Mouse (Mus musculus): ENCODE results near the gene Pwwp2b.

Pwwp2b gene

DNA sequence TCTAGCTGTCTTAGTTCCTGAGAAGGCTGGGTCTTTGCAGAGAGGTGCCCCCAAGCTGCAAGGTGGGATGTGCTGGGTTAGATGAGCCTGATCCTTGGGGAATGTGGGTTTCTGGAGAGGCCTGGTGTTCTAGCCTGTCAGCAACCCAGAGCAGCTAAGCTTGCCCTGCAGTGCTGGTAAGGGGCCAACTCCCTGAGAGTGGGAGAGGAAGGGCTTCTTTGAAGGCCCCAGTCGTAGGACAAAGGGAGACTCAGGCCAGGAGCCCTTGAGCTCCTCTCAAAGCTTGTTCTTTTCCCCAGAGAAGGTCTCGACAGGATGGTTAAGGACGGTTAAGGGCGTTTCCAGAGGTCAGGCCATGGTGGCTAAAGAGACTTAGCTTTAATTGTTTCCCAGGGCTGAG, 16.1 kb downstream of the Pwwp2b start:
- no peak for DNase-seq (ENCODE audit: low read depth)

GRCm38 (mm10) chr7:139265634-139266033, 17.4 kb downstream of the Pwwp2b start:
- DNase-seq (ENCODE audit: low read depth): no peak

DNA sequence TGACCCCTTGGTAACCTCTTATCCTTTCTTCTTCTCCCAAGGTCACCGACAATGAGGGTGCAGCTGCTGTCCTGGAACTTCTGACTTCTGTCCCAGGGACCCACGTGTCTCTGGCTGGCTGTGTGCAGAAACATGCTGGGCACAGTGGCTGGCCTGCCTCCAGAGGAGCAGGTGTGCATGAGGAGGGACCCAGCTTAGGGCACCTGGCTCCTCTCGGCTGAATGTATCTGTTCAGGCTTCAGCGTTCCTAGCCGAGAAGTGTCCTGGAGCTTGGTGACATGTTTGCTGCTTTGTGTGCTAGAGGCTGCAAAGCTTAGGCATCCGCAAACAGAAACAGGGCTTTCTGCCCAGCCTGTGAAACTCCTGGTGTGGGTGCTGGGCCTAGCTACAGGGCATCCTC, 18.1 kb downstream of the Pwwp2b start:
- DNase-seq (ENCODE audit: low read depth): no peak

GRCm38 (mm10) chr7:139266886-139267870, 18.9 kb downstream of the Pwwp2b start:
- peak; percentile 68 for DNase-seq (ENCODE audit: low read depth)

DNA sequence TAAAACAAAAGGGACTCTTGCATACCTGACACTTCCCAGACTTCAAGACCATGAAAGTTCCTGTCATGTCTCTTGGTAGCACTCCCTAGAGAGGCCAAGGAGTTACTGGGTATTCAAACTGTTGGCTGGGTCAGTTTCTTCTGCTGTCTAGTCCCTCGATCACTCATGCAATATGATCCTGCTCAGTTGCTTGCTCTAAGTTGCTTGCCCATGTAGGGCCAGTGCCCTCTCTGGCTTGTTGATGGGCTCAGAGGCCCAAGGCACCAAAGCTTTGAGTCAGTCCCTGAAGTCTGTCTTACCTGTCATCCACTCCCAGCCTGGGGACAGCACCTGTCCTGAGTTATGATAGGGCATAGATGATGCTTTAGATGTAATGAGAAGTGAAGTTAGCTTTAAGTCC, 22.5 kb downstream of the Pwwp2b start:
- DNase-seq (ENCODE audit: low read depth): no peak

GRCm38 (mm10) chr7:139271871-139272270, 23.6 kb downstream of the Pwwp2b start:
- no peak for DNase-seq (ENCODE audit: low read depth)

DNA sequence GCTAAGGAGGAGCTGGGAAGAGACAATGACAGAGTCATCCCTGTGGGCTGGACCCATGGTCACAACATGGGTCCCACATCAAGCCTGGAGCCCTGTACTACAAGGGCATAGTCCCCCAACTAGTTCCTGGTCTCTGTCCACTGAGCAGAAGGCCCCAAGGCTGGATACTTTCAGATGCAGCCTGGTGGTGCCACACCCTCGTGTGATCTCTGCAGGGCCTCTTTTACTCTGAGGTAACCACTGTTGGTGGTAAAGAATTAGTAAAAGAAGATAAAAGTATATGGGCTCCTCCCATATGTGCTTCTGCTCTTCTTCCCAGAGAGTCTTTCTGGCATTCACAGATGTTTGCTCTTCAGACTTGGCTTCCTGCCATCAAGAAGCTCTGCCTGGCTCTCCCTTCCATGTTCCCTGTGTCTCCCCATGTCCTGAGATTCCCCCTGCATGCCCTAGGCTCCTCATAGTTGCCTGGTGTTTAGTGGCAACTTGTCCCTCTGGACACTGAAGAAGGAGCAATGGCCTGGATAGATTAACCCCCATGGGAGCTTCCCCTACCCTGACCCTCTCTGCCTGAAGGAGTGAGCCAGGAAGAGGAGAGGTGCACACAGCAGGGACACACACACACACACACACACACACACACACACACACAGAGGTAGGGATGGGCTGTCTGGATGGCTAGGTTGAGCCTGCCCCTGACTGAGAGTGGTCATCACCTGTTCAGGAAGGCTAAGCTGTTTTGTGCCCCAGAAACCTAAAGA, 24.5 kb downstream of the Pwwp2b start:
- DNase-seq (ENCODE audit: low read depth): peak; percentile 70

- DNase-seq (ENCODE audit: low read depth): peak; percentile 47
These were observed 25.1 kb downstream of the Pwwp2b start for GRCm38 (mm10) chr7:139273397-139273719.

- DNase-seq (ENCODE audit: low read depth): peak; percentile 23
These were observed 27.3 kb downstream of the Pwwp2b start for GRCm38 (mm10) chr7:139275586-139275985.

DNA sequence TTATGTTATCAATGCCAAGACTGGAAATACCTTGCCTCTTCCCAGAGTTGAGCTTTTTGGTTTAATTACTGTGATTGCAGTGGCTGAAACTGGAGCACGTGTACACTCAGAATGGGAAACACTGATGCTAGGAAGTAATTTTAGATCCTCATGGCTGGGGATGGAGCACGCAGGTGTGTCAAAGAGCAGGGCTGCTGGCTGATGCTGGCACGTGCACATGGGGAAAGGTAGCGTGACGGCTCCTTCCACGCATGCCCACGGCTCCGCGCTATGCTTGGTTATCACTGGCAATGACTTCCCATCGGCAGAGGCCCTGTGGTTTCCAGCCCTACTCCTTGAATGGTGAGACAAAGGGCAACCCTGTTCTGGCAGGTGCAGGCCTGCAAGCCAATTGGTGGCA, 27.9 kb downstream of the Pwwp2b start:
- no peak for DNase-seq (ENCODE audit: low read depth)

- DNase-seq (ENCODE audit: low read depth): no peak
These were observed 29.3 kb downstream of the Pwwp2b start for GRCm38 (mm10) chr7:139277536-139277935.

DNA sequence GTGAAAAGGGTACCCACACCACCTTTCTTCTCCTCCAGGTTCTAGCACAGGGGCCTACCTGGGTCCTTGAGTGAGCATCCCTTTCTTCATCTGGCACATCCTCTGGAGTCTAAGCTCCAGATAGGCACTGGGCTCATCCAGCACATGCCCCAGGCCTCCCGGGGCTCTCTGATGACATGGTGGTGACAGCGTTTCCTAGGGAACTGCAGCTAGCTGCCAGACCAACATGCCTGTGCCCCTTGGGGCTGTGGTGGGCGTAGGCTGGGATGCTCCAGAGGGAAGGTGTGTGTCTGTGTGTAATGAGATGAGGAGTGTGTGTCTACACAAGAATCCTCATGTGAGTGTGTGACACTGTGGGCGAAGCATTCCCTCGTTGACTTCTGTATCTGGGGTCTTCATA, 31.3 kb downstream of the Pwwp2b start:
- DNase-seq (ENCODE audit: low read depth): no peak

DNA sequence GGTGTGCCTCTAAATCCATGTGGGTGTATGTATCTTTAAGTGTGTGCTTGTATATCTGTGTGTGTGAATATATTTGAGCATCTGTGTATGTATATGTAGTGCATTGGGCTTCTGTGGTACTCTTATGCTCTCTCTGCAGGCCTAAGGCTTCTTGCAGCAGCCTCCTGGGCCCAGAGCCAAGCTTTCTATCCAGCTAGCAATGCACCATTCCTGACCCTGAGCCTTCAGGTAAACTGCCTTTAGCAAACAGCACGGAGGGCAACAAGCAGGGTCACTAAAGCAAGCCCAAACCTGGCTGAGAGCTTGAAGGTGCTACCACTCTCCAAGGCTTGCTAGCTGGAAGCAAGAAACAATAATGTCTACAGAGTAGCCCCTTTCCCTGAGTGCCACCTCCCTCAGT, 31.8 kb downstream of the Pwwp2b start:
- peak; percentile 42 for DNase-seq (ENCODE audit: low read depth)

- peak; percentile 70 for DNase-seq (ENCODE audit: low read depth)
These were observed 32.9 kb downstream of the Pwwp2b start for GRCm38 (mm10) chr7:139281195-139281594.

DNA sequence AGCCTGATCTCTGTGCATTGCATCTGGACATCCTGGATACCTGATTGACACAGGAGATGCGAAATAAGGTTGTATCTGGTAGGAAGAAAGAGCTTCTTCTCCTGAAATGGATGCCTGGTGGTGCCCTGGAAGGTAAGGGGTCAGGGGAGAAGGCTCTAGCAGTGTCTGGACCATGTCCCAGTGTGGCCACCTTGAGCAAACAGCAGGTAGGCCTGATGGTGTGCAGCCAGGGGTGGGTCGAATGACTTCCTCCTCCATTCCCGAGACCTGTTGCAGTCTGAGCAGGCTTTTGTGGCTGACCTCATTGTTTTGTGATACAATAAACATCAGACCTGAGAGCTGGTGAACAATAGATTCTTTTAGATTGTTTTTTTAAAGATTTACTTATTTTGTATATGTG, 33.8 kb downstream of the Pwwp2b start:
- no peak for DNase-seq (ENCODE audit: low read depth)

DNA sequence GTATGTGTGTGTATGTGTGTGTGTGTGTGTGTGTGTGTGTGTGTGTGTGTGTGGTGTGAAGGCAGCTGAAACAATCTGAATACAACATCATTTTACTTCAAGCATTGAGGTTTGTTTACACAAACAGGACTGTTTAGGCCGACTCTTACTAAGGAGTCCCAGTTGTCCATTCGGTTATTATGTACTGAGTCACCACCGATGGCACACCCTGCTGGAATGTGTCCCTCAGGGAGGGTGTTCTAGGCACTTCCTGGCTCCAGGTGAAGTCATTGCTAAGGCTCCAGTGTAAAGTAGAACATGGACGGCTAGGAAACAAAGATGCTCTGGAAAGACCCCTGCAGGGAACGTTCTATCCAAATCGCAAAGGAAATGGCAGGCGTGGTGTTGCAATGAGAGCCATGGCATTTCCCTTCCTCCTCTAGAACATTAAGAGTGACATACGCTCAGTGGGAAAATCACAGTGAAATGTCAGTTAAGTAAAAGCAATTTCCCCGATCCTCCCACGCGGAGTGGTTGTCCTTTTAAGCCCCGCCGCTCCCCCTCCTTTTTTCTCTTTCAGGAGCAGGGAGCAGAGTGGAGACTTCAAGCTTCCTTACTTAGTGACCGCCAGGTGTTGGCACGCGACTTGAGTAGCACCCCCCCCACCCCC, 37.1 kb downstream of the Pwwp2b start:
- peak; percentile 28 for DNase-seq (ENCODE audit: low read depth)

DNA sequence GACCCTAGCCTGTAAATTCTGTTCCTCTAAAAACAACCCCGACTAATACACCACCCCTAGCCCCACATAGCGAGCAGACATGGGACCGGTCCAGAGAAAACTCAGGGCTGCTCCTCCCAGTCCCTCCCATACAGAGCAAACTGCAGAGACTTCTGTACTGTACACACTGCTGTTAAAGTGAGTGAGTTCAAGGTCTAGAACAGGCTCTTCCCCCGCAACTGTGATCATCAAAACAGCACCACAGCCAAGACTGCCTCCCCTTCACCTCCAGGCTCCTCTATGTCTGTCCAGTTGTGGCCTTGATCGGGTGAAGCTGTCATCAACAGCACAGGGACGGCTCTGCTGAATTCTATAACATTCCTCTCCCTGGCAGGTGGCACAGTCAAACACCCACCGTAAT, 40.3 kb downstream of the Pwwp2b start:
- DNase-seq (ENCODE audit: low read depth): no peak

DNA sequence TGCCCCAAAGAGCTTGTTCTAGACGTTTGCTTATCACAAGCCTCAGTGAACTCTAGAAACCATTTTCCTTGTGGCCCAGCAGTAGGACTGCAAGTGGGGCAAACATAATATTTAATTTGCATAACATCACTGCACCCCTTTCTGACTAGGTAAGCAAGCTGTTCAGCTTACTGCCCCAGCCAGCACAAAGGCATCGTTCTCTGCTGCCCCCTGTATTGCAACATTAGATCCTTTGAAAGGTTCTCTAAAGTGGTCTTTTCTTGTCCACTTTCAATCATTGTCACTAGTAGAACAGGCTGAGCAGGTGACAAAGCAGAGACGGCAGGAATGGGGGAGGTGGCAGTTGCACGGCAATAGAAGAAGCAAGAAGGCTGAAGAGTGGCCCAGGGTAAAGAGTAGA, 45.1 kb downstream of the Pwwp2b start:
- no peak for DNase-seq (ENCODE audit: low read depth)

- DNase-seq (ENCODE audit: low read depth): no peak
These were observed 45.8 kb downstream of the Pwwp2b start for GRCm38 (mm10) chr7:139294076-139294475.

DNA sequence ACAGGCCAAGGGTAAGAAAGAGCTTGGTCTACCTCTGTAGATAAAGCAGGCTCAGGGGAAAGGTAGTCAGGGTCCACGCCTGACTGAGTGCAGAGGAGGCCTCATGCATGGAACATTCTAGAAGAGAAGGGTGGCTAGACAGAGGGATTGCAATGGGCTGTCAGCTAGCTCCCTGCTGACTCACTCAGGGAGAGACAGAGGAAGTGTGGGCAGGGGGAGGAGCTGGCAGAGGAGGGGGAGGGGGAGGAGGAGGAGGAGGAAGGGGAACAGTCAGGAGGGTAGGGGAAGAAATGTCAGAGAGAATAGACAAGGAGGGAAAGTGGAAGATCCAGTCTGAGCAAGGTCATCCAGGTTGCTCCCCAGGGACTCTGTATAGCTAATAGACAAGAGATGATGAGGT, 47.4 kb downstream of the Pwwp2b start:
- DNase-seq (ENCODE audit: low read depth): peak; percentile 51

DNA sequence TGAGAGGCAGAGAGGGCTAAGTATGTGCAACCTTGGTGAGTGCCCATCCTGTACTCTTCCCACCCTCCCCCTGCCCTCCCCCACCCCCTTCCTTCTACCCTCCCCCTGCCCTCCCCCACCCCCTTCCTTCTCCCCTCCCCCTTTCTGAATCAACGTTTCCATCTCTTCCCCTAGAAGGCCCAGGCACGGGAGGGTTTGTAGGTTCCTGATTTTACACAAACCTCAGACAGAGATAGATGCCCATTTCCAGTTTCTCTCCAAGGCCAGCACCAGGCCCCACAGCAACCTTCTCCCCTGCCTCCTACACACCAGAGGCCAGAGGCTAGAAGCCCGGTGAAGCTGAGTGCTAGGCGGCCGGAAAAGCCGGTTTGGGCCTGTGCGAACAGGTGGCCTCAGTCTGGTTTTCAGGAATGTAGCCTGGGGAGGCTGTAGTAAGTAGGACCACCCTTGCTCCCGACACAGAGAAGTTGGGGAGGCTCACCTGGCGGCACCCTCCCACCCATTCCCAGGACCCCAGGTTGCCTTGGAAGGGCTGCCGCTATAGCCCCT, 48.3 kb downstream of the Pwwp2b start:
- DNase-seq (ENCODE audit: low read depth): no peak

DNA sequence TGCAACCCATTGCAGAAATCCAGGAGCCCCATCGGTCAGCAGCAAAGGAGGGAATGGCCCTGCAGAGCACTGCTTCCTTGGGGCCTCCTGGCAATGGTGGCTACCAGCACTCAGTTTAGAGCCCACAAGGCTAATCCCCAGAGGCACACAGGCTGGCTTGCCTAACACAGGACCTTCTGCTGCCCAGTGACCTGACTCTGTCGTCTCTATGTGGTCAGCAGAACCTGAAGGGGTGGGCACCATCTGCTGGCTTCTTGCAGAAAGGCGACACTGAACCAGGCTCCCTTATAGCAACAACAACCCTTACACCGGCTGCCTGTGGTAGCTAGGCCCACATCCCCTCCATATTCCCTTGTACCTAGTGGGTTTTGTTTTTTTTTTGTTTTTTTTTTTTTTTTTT, 50.2 kb downstream of the Pwwp2b start:
- DNase-seq (ENCODE audit: low read depth): peak; percentile 74
